Mouse (Mus musculus) olfactory bulb, adult 2 months (tissue): ENCODE results near the gene Top1. TPM values are rescaled to one million over a fixed set of nuclear protein-coding genes. Genes with fewer than 3 reads are reported as not detected.
"Not testable (repeated sequence)": the region's sequence is repeated elsewhere in the genome, so short reads cannot be mapped to it uniquely, and the experiment has no call there.

Source experiments
- H3K27ac ChIP-seq: fragments of 200-500 bp; 2 replicates; pipeline ENCODE4 v1.5.1; 2012; ENCODE audit warnings: low read depth, low read length; ENCODE audit not compliant: insufficient read depth
- H3K4me1 ChIP-seq: fragments of 200-500 bp; 2 replicates; pipeline ENCODE4 v1.6.1; 2012; ENCODE audit warnings: low read length; ENCODE audit not compliant: control insufficient read depth, insufficient read depth
- H3K4me3 ChIP-seq: fragments of 200-500 bp; 2 replicates; pipeline ENCODE4 v1.5.1; 2012; ENCODE audit warnings: mild to moderate bottlenecking, low read depth, low read length, moderate library complexity; ENCODE audit not compliant: insufficient read depth
- CTCF ChIP-seq: fragments of 200-500 bp; IDR thresholded peaks from 2 replicates; pipeline ENCODE4 v1.5.1; 2012; ENCODE audit warnings: low read depth, mild to moderate bottlenecking, low read length, moderate library complexity; ENCODE audit not compliant: insufficient read depth
- POLR2A ChIP-seq: fragments of 200-500 bp; IDR thresholded peaks from 2 replicates; pipeline ENCODE4 v1.6.1; 2012; ENCODE audit warnings: mild to moderate bottlenecking, low read depth, low read length, moderate library complexity; ENCODE audit not compliant: insufficient read depth
- WGBS: fragments of 180-500 bp; shearing (Covaris S2); methylation state at CpG from one replicate; pipeline ENCODE4 v1.1.7; 2018; 5-methylcytosine and 5-hydroxymethylcytosine counted together
- polyA plus RNA-seq: library from polyadenylated mRNA; stranded (reverse); fragments of >200 nt; gene quantifications from 2 replicates; pipeline ENCODE4 v1.2.4, GENCODE M21; 2012; ENCODE audit warnings: low replicate concordance; ENCODE audit not compliant: missing spikeins, insufficient read depth, insufficient read length

The Top1 gene
- polyA plus RNA-seq, 1 experiment, result 317 TPM

GRCm38 (mm10) chr2:160649072-160649471 is 3.4 kb downstream of the Top1 start:
- no peak overlapping the region for H3K4me3 ChIP-seq
- TF ChIP-seq POLR2A, result no peak
- no peak for TF ChIP-seq CTCF
- no peaks in the 10 kb centered on the region for H3K4me1 ChIP-seq
- no peak overlapping the region for H3K27ac ChIP-seq
- 45% methylated on average over 2 of the region's 2 CpGs for WGBS

GRCm38 (mm10) chr2:160651165-160651564 is 5.5 kb downstream of the Top1 start:
- H3K27ac ChIP-seq, result no peak overlapping the region
- WGBS, result 34% methylated on average over 2 of the region's 2 CpGs
- TF ChIP-seq CTCF, result no peak
- TF ChIP-seq POLR2A, result no peak
- no peaks in the 10 kb centered on the region for H3K4me1 ChIP-seq
- H3K4me3 ChIP-seq, result no peak overlapping the region

- Histone ChIP-seq H3K4me1 (peaks cover 2% of the 10 kb centered on the region; the same call in 1 of the 2 replicates), H3K27ac (no peak overlapping the region), H3K4me3 (no peak overlapping the region)
- TF ChIP-seq POLR2A (no peak), CTCF (no peak)
- WGBS, result 72% methylated on average over 2 of the region's 2 CpGs
These were observed 7.5 kb downstream of the Top1 start for GRCm38 (mm10) chr2:160653218-160653617.

GRCm38 (mm10) chr2:160655561-160655960 is 9.9 kb downstream of the Top1 start:
- WGBS, result 91% methylated on average over 1 of the region's 1 CpGs
- Histone ChIP-seq H3K27ac (no peak overlapping the region), H3K4me1 (peaks cover 2% of the 10 kb centered on the region; the same call in 1 of the 2 replicates), H3K4me3 (no peak overlapping the region)
- TF ChIP-seq POLR2A (no peak), CTCF (no peak)

- Histone ChIP-seq H3K27ac (no peak overlapping the region), H3K4me1 (peaks cover 2% of the 10 kb centered on the region; the same call in 1 of the 2 replicates), H3K4me3 (no peak overlapping the region)
- WGBS, result 43% methylated on average over 1 of the region's 1 CpGs
- no peak for TF ChIP-seq CTCF
- no peak for TF ChIP-seq POLR2A
These were observed 10.5 kb downstream of the Top1 start for GRCm38 (mm10) chr2:160656234-160656633.

DNA sequence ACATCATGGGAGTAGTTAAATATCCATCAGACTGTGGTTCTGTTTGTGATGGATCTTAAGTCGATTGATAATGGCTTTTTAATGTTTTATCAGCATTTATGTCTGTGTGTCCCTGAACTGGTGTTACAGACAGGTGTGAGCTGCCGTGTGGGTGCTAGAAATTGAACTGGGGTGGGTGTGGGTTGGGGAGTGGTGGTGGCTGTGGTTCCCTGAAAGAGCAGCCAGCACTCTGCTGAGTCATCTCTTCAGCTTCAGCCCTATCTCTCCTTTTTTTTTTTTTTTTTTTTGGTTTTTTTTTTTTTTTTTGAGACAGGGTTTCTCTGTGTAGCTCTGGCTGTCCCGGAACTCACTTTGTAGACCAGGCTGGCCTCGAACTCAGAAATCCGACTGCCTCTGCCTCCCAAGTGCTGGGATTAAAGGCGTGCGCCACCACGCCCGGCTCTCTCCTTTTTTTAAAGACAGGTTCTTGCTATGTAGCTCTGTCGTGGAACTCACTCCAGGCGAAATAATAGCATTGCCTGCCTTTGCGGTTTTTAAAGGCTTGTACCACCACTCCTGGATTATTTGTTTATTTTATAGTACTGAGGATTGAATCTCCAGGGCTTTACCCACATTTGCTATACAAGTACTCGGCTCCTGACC is 12.2 kb downstream of the Top1 start:
- 78% methylated on average over 13 of the region's 13 CpGs for WGBS
- no peak overlapping the region for H3K27ac ChIP-seq
- H3K4me3 ChIP-seq, result no peak overlapping the region
- TF ChIP-seq CTCF (no peak), POLR2A (no peak)
- peaks cover 5% of the 10 kb centered on the region; the same call in 1 of the 2 replicates for H3K4me1 ChIP-seq

GRCm38 (mm10) chr2:160658811-160659210 is 13.1 kb downstream of the Top1 start:
- H3K27ac ChIP-seq, result no peak overlapping the region
- TF ChIP-seq POLR2A (no peak), CTCF (no peak)
- no peak overlapping the region for H3K4me3 ChIP-seq
- peaks cover 5% of the 10 kb centered on the region; the same call in 1 of the 2 replicates for H3K4me1 ChIP-seq

GRCm38 (mm10) chr2:160664421-160664820 is 18.7 kb downstream of the Top1 start:
- no peak overlapping the region for H3K27ac ChIP-seq
- H3K4me1 ChIP-seq, result 0 out of 2 replicates have a peak, but pooled peaks cover 2% of the 10 kb centered on the region
- H3K4me3 ChIP-seq, result no peak overlapping the region
- TF ChIP-seq POLR2A, result no peak
- TF ChIP-seq CTCF, result no peak

GRCm38 (mm10) chr2:160664986-160665385 is 19.3 kb downstream of the Top1 start:
- not testable (repeated sequence) for H3K4me1 ChIP-seq, H3K27ac ChIP-seq, H3K4me3 ChIP-seq
- 88% methylated on average over 2 of the region's 2 CpGs for WGBS

DNA sequence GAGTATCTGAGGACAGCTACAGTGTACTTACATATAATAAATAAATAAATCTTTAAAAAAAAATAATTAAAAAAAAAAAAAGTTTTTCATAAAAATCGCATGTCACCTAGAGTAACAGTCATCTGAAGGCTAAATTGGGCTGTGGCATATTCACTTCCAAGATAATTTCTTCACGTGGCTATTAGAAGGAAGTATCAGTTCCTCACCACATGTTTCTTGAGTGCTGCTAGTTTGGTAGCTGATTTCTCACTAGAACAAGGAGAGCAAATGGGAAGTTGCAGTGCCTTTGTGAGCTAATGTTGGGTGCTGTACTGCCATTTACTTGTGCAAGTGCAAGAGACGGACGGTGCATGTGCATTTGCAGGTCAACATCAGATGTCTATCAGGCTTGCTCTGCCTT is 21.6 kb downstream of the Top1 start:
- 85% methylated on average over 4 of the region's 4 CpGs for WGBS
- Histone ChIP-seq H3K27ac (no peak overlapping the region), H3K4me1 (no peaks in the 10 kb centered on the region), H3K4me3 (no peak overlapping the region)
- TF ChIP-seq POLR2A (no peak), CTCF (no peak)
